Mouse (Mus musculus): ENCODE results near the gene Commd9. TPM values are rescaled to one million over a fixed set of nuclear protein-coding genes. Genes with fewer than 3 reads are reported as not detected.

Commd9 gene
- polyA plus RNA-seq (2015; fragmentation: Nextera tagmentation; extraction: Ambion mirVana), result 98.7 and 104 TPM in 2 replicates

GRCm38 (mm10) chr2:101885768-101886438, at the start of gene Commd9:
Gene Commd9, plus strand, starts transcription at chr2:101886247.
- Histone ChIP-seq H3K4me2 (ENCODE audit: low read length) (peak within 1 kb of the TSS; percentile 81), H3K9me3 (ENCODE audit: control insufficient read depth, low read length) (no peaks in the 10 kb centered on the region), H3K27me3 (replicated peaks; ENCODE audit: control insufficient read depth, insufficient read depth, low read length) (no peaks in the 10 kb centered on the region), H3K9ac (ENCODE audit: low read depth, low read length) (peak within 1 kb of the TSS; percentile 75), H3K4me3 (ENCODE audit: low read length) (peak within 1 kb of the TSS; percentile 70), H3K36me3 (ENCODE audit: control insufficient read depth, insufficient read depth, low read length) (no peaks in the 10 kb centered on the region), H3K4me1 (ENCODE audit: control insufficient read depth, insufficient read depth, low read depth, low read length) (peaks cover 7% of the 10 kb centered on the region), H3K27ac (ENCODE audit: low read depth, low read length) (peak within 1 kb of the TSS; percentile 65; the same call in 1 of the 2 replicates)
- ATAC-seq, result peak; percentile 96
- 12% methylated on average over 22 of the region's 22 CpGs for WGBS

DNA sequence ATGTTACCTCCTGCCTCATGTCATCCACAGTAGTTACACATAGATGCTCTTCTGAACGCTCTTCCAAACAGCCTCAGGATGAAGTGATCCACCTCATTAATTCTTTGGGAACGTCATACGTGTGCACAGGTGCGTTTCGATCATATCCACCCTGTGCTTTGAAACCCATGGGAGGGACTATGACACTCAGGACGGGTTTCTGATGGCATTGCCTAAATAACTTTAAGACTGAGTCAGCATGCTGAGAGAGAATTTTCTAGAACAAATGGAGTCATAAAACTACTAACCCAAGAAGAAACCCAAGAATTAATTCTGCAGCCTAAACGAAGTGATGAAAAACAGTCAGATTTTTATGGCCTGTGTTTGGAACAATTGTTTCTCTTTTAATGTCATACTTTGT, 43.3 kb upstream of the Commd9 start:
- ATAC-seq, result no peak
- Histone ChIP-seq H3K36me3 (ENCODE audit: control insufficient read depth, insufficient read depth, low read length) (no peaks in the 10 kb centered on the region), H3K4me1 (ENCODE audit: control insufficient read depth, insufficient read depth, low read depth, low read length) (no peaks in the 10 kb centered on the region), H3K9me3 (ENCODE audit: control insufficient read depth, low read length) (no peaks in the 10 kb centered on the region), H3K27ac (ENCODE audit: low read depth, low read length) (no peak overlapping the region), H3K4me3 (ENCODE audit: low read length) (no peak overlapping the region), H3K27me3 (replicated peaks; ENCODE audit: control insufficient read depth, insufficient read depth, low read length) (no peaks in the 10 kb centered on the region), H3K4me2 (ENCODE audit: low read length) (no peak overlapping the region), H3K9ac (ENCODE audit: low read depth, low read length) (no peak overlapping the region)
- 85% methylated on average over 7 of the region's 7 CpGs for WGBS

DNA sequence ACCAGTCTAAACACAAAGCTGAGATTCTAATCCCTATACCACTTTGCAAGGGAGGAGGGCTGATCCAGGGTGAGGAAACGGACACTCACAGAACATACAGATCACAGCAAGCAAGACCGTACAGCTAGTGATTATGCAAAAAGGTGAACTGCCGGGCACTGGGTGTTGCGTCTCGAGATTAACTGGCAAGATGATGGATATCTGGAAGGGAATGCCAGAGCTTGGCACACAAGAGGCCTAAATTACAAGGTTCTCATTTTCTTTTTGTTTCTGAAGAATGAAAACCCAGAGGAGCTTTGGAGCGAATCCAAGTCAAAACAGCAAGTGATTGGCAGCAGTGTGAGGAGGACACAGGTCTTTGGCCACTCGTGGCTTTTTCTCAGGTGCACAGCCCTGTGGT, 31.3 kb upstream of the Commd9 start:
- Histone ChIP-seq H3K9ac (ENCODE audit: low read depth, low read length) (no peak overlapping the region), H3K27ac (ENCODE audit: low read depth, low read length) (no peak overlapping the region), H3K27me3 (replicated peaks; ENCODE audit: control insufficient read depth, insufficient read depth, low read length) (no peaks in the 10 kb centered on the region), H3K9me3 (ENCODE audit: control insufficient read depth, low read length) (no peaks in the 10 kb centered on the region), H3K36me3 (ENCODE audit: control insufficient read depth, insufficient read depth, low read length) (no peaks in the 10 kb centered on the region), H3K4me1 (ENCODE audit: control insufficient read depth, insufficient read depth, low read depth, low read length) (no peaks in the 10 kb centered on the region), H3K4me3 (ENCODE audit: low read length) (no peak overlapping the region), H3K4me2 (ENCODE audit: low read length) (no peak overlapping the region)
- 61% methylated on average over 7 of the region's 7 CpGs for WGBS
- ATAC-seq, result no peak

DNA sequence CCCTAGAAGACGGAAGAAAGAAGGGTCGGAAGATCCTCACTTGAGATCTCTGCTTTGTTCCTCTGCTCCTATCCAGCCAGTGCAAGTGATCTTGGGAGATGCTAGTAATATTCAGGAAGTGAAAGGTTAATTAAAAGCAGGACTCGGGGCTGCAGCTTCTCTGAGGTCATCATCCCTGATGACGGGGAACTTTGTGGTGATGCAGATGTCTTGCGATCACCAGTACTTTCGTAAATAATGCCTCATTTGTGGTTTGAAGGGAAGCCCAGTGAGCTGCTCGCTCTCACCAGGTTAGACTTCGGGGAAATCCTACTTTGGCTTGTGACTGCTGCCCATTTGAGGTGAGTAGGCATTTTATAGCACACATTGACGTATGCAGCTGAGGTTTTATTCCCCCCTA, 29.9 kb upstream of the Commd9 start:
- no peaks in the 10 kb centered on the region for H3K27me3 ChIP-seq (replicated peaks; ENCODE audit: control insufficient read depth, insufficient read depth, low read length)
- no peak overlapping the region for H3K4me2 ChIP-seq (ENCODE audit: low read length)
- H3K4me1 ChIP-seq (ENCODE audit: control insufficient read depth, insufficient read depth, low read depth, low read length), result no peaks in the 10 kb centered on the region
- H3K27ac ChIP-seq (ENCODE audit: low read depth, low read length), result no peak overlapping the region
- 91% methylated on average over 9 of the region's 9 CpGs for WGBS
- H3K36me3 ChIP-seq (ENCODE audit: control insufficient read depth, insufficient read depth, low read length), result no peaks in the 10 kb centered on the region
- H3K4me3 ChIP-seq (ENCODE audit: low read length), result no peak overlapping the region
- no peaks in the 10 kb centered on the region for H3K9me3 ChIP-seq (ENCODE audit: control insufficient read depth, low read length)
- no peak for ATAC-seq
- H3K9ac ChIP-seq (ENCODE audit: low read depth, low read length), result no peak overlapping the region

DNA sequence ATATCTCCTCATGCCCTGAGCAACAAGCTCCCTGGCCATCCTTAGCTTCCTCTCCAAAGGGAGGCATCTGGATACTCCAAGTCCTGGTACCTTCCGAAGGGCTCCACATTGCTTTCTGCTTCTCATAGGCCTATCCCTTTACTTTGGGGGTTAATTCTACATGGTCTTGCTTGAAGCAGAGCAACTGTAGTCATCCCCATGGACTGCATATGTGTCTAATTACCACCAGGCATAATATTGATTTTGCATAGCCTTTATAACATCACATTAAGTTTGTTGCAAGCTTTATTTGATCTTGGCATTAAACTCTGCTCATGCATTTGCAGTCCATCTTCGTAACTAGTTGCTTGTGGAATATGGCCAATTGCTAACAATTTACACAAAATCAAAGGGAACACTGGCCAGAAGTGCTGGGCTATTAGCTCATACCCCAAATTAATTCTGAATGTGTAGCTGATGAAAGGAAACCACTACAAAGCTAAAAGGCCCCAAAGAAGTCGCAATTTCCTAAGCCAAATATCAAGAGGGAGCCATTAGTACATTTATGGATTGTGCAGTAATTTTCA, 25.0 kb upstream of the Commd9 start:
- 75% methylated on average over 3 of the region's 3 CpGs for WGBS
- Histone ChIP-seq H3K4me2 (ENCODE audit: low read length) (no peak overlapping the region), H3K4me1 (ENCODE audit: control insufficient read depth, insufficient read depth, low read depth, low read length) (no peaks in the 10 kb centered on the region; the same call in 1 of the 2 replicates), H3K36me3 (ENCODE audit: control insufficient read depth, insufficient read depth, low read length) (no peaks in the 10 kb centered on the region), H3K27me3 (replicated peaks; ENCODE audit: control insufficient read depth, insufficient read depth, low read length) (no peaks in the 10 kb centered on the region), H3K4me3 (ENCODE audit: low read length) (no peak overlapping the region), H3K9me3 (ENCODE audit: control insufficient read depth, low read length) (no peaks in the 10 kb centered on the region), H3K27ac (ENCODE audit: low read depth, low read length) (no peak overlapping the region), H3K9ac (ENCODE audit: low read depth, low read length) (no peak overlapping the region)
- no peak for ATAC-seq

DNA sequence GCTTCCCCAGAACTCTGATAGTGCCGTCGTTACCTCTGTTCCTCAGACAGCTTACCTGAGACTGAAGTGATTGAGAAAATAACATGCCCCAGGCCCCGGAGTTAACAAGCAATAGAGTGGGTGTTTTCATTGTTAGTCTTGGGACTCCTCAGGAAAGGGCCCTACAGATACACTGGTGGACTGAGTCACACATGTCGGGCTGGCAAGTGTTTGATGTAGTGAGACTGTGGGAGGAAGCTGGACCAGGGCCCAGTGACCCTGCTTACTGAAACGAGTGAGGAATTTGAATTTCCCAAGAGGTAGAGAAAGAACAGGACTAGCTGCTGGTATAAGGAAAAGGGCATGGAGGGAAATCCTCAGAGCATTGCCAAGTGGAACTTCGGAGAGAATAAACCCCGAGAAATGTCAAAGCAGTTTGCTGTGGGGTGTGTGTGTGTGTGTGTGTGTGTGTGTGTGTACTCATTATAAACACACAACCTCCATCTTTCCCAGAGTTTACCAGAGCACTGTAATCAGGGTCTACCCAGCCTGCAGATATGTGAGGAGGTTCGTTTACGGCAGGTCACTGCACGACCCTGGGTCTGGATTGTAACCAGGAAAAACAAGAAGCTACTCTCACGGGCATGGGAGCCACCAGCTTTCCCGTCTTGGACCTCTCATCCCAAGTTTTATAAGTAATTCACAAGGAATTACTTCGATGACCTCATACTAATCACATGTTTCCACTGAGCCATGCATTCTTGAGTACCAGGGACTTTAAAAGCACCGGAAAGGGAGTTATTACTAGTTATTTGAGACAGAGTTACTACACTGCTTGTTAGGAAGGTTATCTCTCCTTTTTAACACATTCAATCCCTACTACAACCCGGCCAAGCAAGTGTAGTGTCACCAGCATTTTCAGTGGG, 23.6 kb upstream of the Commd9 start:
- Histone ChIP-seq H3K27me3 (replicated peaks; ENCODE audit: control insufficient read depth, insufficient read depth, low read length) (no peaks in the 10 kb centered on the region; the same call in 1 of the 2 replicates), H3K4me3 (ENCODE audit: low read length) (no peak overlapping the region), H3K27ac (ENCODE audit: low read depth, low read length) (no peak overlapping the region), H3K9me3 (ENCODE audit: control insufficient read depth, low read length) (no peaks in the 10 kb centered on the region), H3K36me3 (ENCODE audit: control insufficient read depth, insufficient read depth, low read length) (no peaks in the 10 kb centered on the region), H3K9ac (ENCODE audit: low read depth, low read length) (no peak overlapping the region), H3K4me2 (ENCODE audit: low read length) (no peak overlapping the region), H3K4me1 (ENCODE audit: control insufficient read depth, insufficient read depth, low read depth, low read length) (no peaks in the 10 kb centered on the region; the same call in 1 of the 2 replicates)
- peak; percentile 70 for ATAC-seq
- 70% methylated on average over 15 of the region's 15 CpGs for WGBS

DNA sequence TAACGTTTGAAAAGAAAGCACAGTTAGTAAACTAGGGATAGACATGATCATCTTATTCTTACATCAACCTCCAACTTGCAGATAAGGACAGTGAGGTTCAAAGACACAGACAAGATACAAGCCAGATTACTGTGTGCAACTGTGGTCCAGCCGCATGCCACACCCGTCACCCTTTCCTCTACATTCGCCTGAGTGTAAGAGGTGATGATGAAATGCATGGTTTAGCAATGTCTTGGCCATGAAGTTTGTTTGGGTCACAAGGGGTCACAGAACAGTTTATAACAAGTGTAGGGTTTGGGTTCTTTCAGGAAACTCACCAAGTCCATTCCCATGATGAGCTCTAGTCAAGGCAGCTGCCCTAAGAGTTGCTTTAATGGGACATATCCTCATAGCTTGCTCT, 17.4 kb upstream of the Commd9 start:
- H3K27me3 ChIP-seq (replicated peaks; ENCODE audit: control insufficient read depth, insufficient read depth, low read length), result no peaks in the 10 kb centered on the region; the same call in 1 of the 2 replicates
- H3K9ac ChIP-seq (ENCODE audit: low read depth, low read length), result no peak overlapping the region
- 93% methylated on average over 4 of the region's 4 CpGs for WGBS
- no peaks in the 10 kb centered on the region for H3K9me3 ChIP-seq (ENCODE audit: control insufficient read depth, low read length)
- no peak overlapping the region for H3K4me3 ChIP-seq (ENCODE audit: low read length)
- no peaks in the 10 kb centered on the region for H3K36me3 ChIP-seq (ENCODE audit: control insufficient read depth, insufficient read depth, low read length)
- no peak for ATAC-seq
- no peak overlapping the region for H3K27ac ChIP-seq (ENCODE audit: low read depth, low read length)
- no peaks in the 10 kb centered on the region; the same call in 1 of the 2 replicates for H3K4me1 ChIP-seq (ENCODE audit: control insufficient read depth, insufficient read depth, low read depth, low read length)
- no peak overlapping the region for H3K4me2 ChIP-seq (ENCODE audit: low read length)

DNA sequence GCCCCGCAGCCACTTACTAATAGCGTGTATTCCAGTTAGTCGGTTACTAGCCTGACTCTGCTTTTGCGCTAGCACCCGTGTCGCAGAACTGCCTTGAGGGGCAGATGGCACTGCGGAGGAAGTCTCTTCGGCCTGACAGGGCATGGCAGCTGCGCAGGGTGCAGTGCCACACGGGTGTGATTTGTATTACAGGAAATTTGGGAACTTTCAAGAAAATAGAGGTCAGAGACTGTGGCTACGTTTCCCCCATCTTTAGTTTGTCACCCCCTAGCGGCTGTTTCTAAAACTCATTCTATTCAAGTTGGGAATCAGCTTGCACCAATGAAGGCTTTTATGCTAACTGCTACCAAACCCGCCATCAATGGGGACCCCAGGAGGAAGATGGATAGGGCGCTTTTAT, 14.9 kb upstream of the Commd9 start:
- peak overlapping the region; percentile 42; the same call in 1 of the 2 replicates for H3K4me2 ChIP-seq (ENCODE audit: low read length)
- H3K4me3 ChIP-seq (ENCODE audit: low read length), result no peak overlapping the region
- H3K27me3 ChIP-seq (replicated peaks; ENCODE audit: control insufficient read depth, insufficient read depth, low read length), result no peaks in the 10 kb centered on the region; the same call in 1 of the 2 replicates
- no peaks in the 10 kb centered on the region for H3K36me3 ChIP-seq (ENCODE audit: control insufficient read depth, insufficient read depth, low read length)
- no peak overlapping the region for H3K9ac ChIP-seq (ENCODE audit: low read depth, low read length)
- 32% methylated on average over 14 of the region's 14 CpGs for WGBS
- no peak for ATAC-seq
- no peak overlapping the region for H3K27ac ChIP-seq (ENCODE audit: low read depth, low read length)
- H3K4me1 ChIP-seq (ENCODE audit: control insufficient read depth, insufficient read depth, low read depth, low read length), result no peaks in the 10 kb centered on the region; the same call in 1 of the 2 replicates
- H3K9me3 ChIP-seq (ENCODE audit: control insufficient read depth, low read length), result no peaks in the 10 kb centered on the region
